Mouse (Mus musculus) stomach, postnatal 0 days (tissue): ENCODE results near the gene Nfil3. TPM values are rescaled to one million over a fixed set of nuclear protein-coding genes. Genes with fewer than 3 reads are reported as not detected.
A peak's percentile ranks its signal among the peaks of the same experiment; 100 is the strongest.

Experiments used
- ATAC-seq: fragments of 200-750 bp; cut with Nextera tagmentation; 2 replicates; pipeline ENCODE4 v1.8.0; 2017; ENCODE audit not compliant: low FRiP score, low TSS enrichment
- DNase-seq: peaks from one replicate; pipeline ENCODE4 v3.0.0-alpha.2; 2016; ENCODE audit warnings: low spot score
- H3K27ac ChIP-seq: fragments of 300-500 bp; sonication (generic); replicated peaks from 2 replicates; pipeline ENCODE4 v1.5.1; 2014; ENCODE audit warnings: mild to moderate bottlenecking, control low read depth
- H3K27me3 ChIP-seq: fragments of 300-500 bp; sonication (generic); 2 replicates; pipeline ENCODE4 v1.6.1; 2014; ENCODE audit warnings: low read length; ENCODE audit not compliant: control insufficient read depth, insufficient read depth
- H3K36me3 ChIP-seq: fragments of 300-500 bp; sonication (generic); 2 replicates; pipeline ENCODE4 v1.6.1; 2014; ENCODE audit warnings: low read length, mixed read lengths; ENCODE audit not compliant: control insufficient read depth, insufficient read depth
- H3K4me1 ChIP-seq: fragments of 300-500 bp; sonication (generic); replicated peaks from 2 replicates; pipeline ENCODE4 v1.6.1; 2014; ENCODE audit warnings: antibody characterized with exemption; ENCODE audit not compliant: control insufficient read depth, insufficient read depth
- H3K4me2 ChIP-seq: fragments of 300-500 bp; sonication (generic); replicated peaks from 2 replicates; pipeline ENCODE4 v1.6.1; 2014; ENCODE audit warnings: low read depth, mild to moderate bottlenecking, control low read depth, moderate library complexity
- H3K4me3 ChIP-seq: fragments of 300-500 bp; sonication (generic); 2 replicates; pipeline ENCODE4 v1.5.1; 2014; ENCODE audit warnings: low read depth, low read length, control low read depth
- H3K9ac ChIP-seq: fragments of 300-500 bp; sonication (generic); 2 replicates; pipeline ENCODE4 v1.6.1; 2014; ENCODE audit warnings: mild to moderate bottlenecking, low read length, control low read depth, mixed read lengths
- H3K9me3 ChIP-seq: fragments of 300-500 bp; sonication (generic); 2 replicates; pipeline ENCODE4 v1.6.1; 2016; ENCODE audit warnings: low read length; ENCODE audit not compliant: control insufficient read depth
- CTCF ChIP-seq: IDR thresholded peaks from 2 replicates; pipeline ENCODE4 v1.5.1; 2016; ENCODE audit warnings: antibody characterized with exemption, low read depth, mild to moderate bottlenecking, moderate library complexity
- EP300 ChIP-seq: optimal IDR thresholded peaks from 2 replicates; pipeline ENCODE3; 2016; ENCODE audit warnings: antibody characterized with exemption
- WGBS: fragments of 180-500 bp; shearing (Covaris S2); extraction: QIAGEN DNeasy Blood & Tissue Kit; methylation state at CpG from one replicate; pipeline ENCODE4 v1.1.7; 2014; 5-methylcytosine and 5-hydroxymethylcytosine counted together
- polyA plus RNA-seq: library from polyadenylated mRNA; unstranded; fragments of >200 nt; fragmentation: Nextera tagmentation; extraction: Ambion mirVana; gene quantifications from 2 replicates; pipeline ENCODE4 v1.2.1, GENCODE M21; 2015

Gene Nfil3
- polyA plus RNA-seq, 1 experiment from 2014 or later: 14.4 TPM

DNA sequence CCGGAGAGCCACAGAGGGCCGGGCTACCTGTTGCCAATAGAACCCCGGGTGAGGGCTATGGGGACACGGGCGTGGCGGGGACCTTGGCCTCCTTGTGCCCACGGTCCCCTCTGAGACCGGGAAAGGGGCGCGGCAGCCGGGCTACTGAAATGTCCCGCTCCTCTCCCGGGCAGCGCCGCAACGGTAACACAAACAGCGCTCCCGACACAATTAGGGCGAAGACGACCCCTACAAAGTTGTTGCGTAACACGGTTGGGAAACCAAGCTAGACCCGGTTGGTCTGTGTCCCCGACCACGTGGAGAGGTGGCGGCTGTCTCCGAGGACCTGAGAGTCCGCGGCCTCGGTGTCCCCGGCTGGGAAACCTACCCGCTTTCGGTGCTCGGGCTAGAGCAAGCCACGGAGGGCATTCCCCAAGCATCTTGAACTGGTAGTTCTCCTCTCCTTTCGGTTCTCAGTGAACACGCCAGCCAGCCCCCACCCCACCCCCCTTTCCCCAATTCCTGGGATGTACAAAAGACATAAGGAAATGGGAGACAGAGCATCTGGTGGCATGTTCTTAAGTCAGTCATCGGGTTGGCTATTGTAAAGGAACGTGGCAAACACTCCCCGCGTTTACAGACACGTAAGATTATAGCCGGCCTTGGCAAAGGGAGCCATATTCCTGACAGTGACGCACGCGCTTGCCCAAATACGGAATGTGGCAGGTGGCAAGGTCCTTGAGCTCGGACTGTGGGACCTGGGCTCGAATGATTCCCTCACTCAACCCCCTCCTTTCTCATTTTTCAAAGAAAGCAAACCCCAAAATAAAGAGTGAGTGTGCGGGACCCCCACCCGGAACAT, 788 bp upstream of the Nfil3 start:
- peak overlapping the region; percentile 91 for H3K27ac ChIP-seq
- peak overlapping the region; percentile 92 for H3K4me3 ChIP-seq
- no peaks in the 10 kb centered on the region for H3K9me3 ChIP-seq
- DNase-seq: peak; percentile 73
- peak overlapping the region; percentile 98 for H3K4me2 ChIP-seq
- WGBS: 1% methylated on average over 50 of the region's 51 CpGs
- H3K9ac ChIP-seq: peak overlapping the region; percentile 83
- H3K27me3 ChIP-seq: no peaks in the 10 kb centered on the region
- H3K4me1 ChIP-seq: 0 out of 2 replicates have a peak, but pooled peaks cover 11% of the 10 kb centered on the region
- ATAC-seq: peak; percentile 13; the same call in 1 of the 2 replicates
- TF ChIP-seq EP300: no peak
- TF ChIP-seq CTCF: no peak
- H3K36me3 ChIP-seq: no peaks in the 10 kb centered on the region

- peak overlapping the region; percentile 96 for H3K4me2 ChIP-seq
- peak overlapping the region; percentile 92 for H3K4me3 ChIP-seq
- ATAC-seq (peak; percentile 54), DNase-seq (peak; percentile 76)
- 0 out of 2 replicates have a peak, but pooled peaks cover 11% of the 10 kb centered on the region for H3K4me1 ChIP-seq
- no peaks in the 10 kb centered on the region for H3K27me3 ChIP-seq
- TF ChIP-seq EP300: no peak
- no peak; the same call in 1 of the 2 replicates for TF ChIP-seq CTCF
- H3K36me3 ChIP-seq: no peaks in the 10 kb centered on the region
- no peaks in the 10 kb centered on the region for H3K9me3 ChIP-seq
- H3K9ac ChIP-seq: peak overlapping the region; percentile 97
- under 1% methylated on average over 58 of the region's 77 CpGs for WGBS
- H3K27ac ChIP-seq: peak overlapping the region; percentile 98
These were observed 492 bp downstream of the Nfil3 start for GRCm38 (mm10) chr13:52980211-52980950.

- TF ChIP-seq CTCF (no peak), EP300 (no peak)
- peak overlapping the region; percentile 92 for H3K4me3 ChIP-seq
- no peaks in the 10 kb centered on the region for H3K9me3 ChIP-seq
- peak overlapping the region; percentile 97 for H3K9ac ChIP-seq
- H3K4me1 ChIP-seq: 0 out of 2 replicates have a peak, but pooled peaks cover 11% of the 10 kb centered on the region
- ATAC-seq (no peak), DNase-seq (no peak)
- H3K36me3 ChIP-seq: no peaks in the 10 kb centered on the region
- H3K27me3 ChIP-seq: no peaks in the 10 kb centered on the region
- under 1% methylated on average over 22 of the region's 22 CpGs for WGBS
- peak overlapping the region; percentile 96 for H3K4me2 ChIP-seq
- peak overlapping the region; percentile 98 for H3K27ac ChIP-seq
These were observed 1.4 kb downstream of the Nfil3 start for GRCm38 (mm10) chr13:52979331-52980051.

DNA sequence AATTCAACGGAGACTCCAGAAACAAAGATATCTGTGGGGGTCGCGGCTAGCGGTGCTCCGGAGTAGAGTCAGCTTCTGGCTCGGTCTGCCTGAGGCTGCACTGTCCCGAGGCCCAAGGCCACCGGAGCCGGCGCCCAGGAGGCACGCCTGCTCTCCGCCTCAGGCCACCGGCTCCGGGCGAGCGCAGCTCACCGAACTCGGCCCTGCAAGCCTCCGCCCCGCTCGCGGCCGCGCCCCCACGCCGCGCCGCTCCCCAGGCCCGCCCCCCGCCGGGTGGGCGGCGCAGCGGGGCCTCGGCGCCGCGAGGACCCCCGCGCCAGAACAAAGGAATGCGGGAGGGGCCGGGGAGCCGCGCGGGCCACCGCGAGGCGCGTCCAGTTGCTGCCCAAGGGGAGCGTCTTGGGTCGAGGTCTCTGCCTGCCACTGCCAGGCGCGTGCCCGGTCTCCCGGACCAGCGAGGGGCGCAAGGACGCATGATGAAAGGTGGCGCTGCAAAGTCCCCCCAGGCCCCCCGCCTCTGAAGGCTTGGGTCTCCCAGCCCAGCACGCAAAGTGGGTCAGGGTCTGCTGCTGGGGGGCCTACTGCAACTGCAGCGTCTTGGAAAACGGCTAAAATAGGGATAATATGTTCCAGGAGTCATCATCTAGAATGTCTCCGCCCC, 2.4 kb downstream of the Nfil3 start:
- no peak for TF ChIP-seq CTCF
- no peak for TF ChIP-seq EP300
- under 1% methylated on average over 52 of the region's 64 CpGs for WGBS
- H3K27me3 ChIP-seq: no peaks in the 10 kb centered on the region
- H3K4me2 ChIP-seq: peak overlapping the region; percentile 96
- ATAC-seq (peak; percentile 5; the same call in 1 of the 2 replicates), DNase-seq (peak; percentile 66)
- no peaks in the 10 kb centered on the region for H3K36me3 ChIP-seq
- peak overlapping the region; percentile 74 for H3K9ac ChIP-seq
- H3K27ac ChIP-seq: peak overlapping the region; percentile 86
- H3K4me3 ChIP-seq: peak overlapping the region; percentile 59
- peaks cover 13% of the 10 kb centered on the region; the same call in 1 of the 2 replicates for H3K4me1 ChIP-seq
- no peaks in the 10 kb centered on the region for H3K9me3 ChIP-seq

DNA sequence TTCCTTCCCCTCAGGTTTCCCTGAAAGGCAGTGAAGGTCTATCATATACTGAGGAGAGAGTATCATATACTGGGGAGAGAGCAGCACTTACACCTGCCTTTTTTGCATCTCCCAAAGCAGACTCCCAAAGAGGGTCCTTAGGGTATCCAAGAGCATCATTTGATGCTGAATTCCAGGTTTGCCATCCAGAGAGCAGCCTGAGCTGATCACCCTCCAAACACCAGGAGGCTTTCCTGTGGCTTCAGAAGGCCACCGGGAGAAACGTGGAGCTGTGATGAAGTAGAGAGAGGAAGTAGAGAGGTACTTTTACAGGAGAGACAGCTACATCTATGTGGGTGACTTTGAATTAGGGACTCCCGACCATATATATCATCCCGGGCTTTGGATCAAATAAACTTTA, 3.1 kb downstream of the Nfil3 start:
- Histone ChIP-seq H3K36me3 (no peaks in the 10 kb centered on the region), H3K9ac (peak overlapping the region; percentile 74), H3K9me3 (no peaks in the 10 kb centered on the region), H3K4me3 (peak overlapping the region; percentile 59; the same call in 1 of the 2 replicates), H3K4me1 (peaks cover 13% of the 10 kb centered on the region; the same call in 1 of the 2 replicates), H3K4me2 (peak overlapping the region; percentile 96), H3K27ac (no peak overlapping the region), H3K27me3 (no peaks in the 10 kb centered on the region)
- ATAC-seq (no peak), DNase-seq (no peak)
- TF ChIP-seq EP300: no peak
- TF ChIP-seq CTCF: no peak
- WGBS: 44% methylated on average over 4 of the region's 4 CpGs
